Mouse (Mus musculus) erythroblast, embryonic 14.5 days (primary cell): Measurements from ENCODE around the gene Trub1. TPM values are rescaled to one million over a fixed set of nuclear protein-coding genes. Genes with fewer than 3 reads are reported as not detected.

ENCODE experiments used
- H3K27me3 ChIP-seq: 2 replicates; pipeline ENCODE4 v1.6.1; 2012; ENCODE audit warnings: inconsistent platforms; ENCODE audit not compliant: control insufficient read depth
- H3K36me3 ChIP-seq: 2 replicates; pipeline ENCODE4 v1.6.1; 2012; ENCODE audit warnings: mild to moderate bottlenecking, inconsistent platforms; ENCODE audit not compliant: control insufficient read depth
- H3K4me1 ChIP-seq: 2 replicates; pipeline ENCODE4 v1.6.1; 2012; ENCODE audit warnings: inconsistent platforms; ENCODE audit not compliant: control insufficient read depth
- H3K4me3 ChIP-seq: replicated peaks from 2 replicates; pipeline ENCODE3; 2012; ENCODE audit warnings: moderate library complexity, mild to moderate bottlenecking, inconsistent platforms
- H3K9me3 ChIP-seq: 2 replicates; pipeline ENCODE4 v1.6.1; 2012; ENCODE audit warnings: low read length, inconsistent platforms, mixed read lengths; ENCODE audit not compliant: control insufficient read depth
- GATA1 ChIP-seq: IDR thresholded peaks from 2 replicates; pipeline ENCODE4 v1.6.1; 2012; ENCODE audit warnings: low read length, inconsistent platforms, mixed read lengths
- TAL1 ChIP-seq: IDR thresholded peaks from 3 replicates; pipeline ENCODE4 v1.6.1; 2012; ENCODE audit warnings: low read length, inconsistent platforms, mixed read lengths
- polyA plus RNA-seq: library from polyadenylated mRNA; stranded (reverse); fragments of >175 nt; gene quantifications from 2 replicates; pipeline ENCODE4 v1.2.3, GENCODE M21; 2012

Gene Trub1
- polyA plus RNA-seq, 1 experiment = 0.04 TPM

DNA sequence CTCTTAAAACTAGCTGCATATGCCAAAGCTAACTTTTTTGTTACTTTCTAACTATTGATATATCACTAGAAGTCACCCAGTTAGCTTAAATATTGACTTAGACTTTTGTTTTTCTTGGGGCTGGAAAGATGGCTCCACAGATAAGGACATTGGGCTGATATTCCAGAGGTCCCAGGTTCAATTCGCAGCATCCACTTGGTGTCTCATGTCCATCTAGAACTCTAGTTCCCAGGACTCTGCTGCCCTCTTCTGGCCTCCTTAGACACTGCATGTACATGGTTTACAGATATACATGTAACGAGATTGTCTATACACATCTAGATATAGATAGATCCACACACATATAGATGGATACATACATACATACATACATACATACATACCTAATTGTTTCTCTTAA lies 4.4 kb downstream of the Trub1 start:
- H3K4me3 ChIP-seq = no peak overlapping the region
- H3K9me3 ChIP-seq = no peaks in the 10 kb centered on the region
- H3K27me3 ChIP-seq = no peaks in the 10 kb centered on the region
- peaks cover 14% of the 10 kb centered on the region for H3K4me1 ChIP-seq
- H3K36me3 ChIP-seq = peaks cover 21% of the 10 kb centered on the region
- TF ChIP-seq TAL1 (no peak), GATA1 (no peak)

DNA sequence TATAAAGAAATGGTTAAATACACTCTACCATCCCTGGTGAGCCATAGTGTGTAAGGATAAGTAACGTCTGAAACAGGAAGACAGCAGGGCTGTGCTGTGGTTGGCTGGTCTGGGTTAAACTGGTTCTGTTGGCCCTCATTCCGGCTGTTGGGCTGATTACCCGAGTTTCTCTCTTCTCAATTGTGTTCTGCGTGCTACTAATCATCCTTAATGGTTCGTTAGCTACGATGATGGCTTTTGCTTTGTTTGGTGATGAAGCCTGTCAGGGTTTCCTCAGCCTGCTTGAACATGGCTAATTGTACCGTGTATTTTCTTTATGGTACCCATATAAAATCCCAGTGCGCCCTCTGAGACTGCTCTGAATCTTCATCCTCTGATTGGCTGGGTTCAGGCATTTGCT lies 11.0 kb downstream of the Trub1 start:
- Histone ChIP-seq H3K4me3 (no peak overlapping the region), H3K4me1 (no peaks in the 10 kb centered on the region; the same call in 1 of the 2 replicates), H3K9me3 (no peaks in the 10 kb centered on the region; the same call in 1 of the 2 replicates), H3K27me3 (no peaks in the 10 kb centered on the region), H3K36me3 (peaks cover 30% of the 10 kb centered on the region)
- no peak for TF ChIP-seq GATA1
- no peak for TF ChIP-seq TAL1

GRCm38 (mm10) chr19:57465742-57466141 lies 13.0 kb downstream of the Trub1 start:
- peaks cover 4% of the 10 kb centered on the region for H3K9me3 ChIP-seq
- no peak overlapping the region for H3K4me3 ChIP-seq
- H3K4me1 ChIP-seq = no peaks in the 10 kb centered on the region
- H3K36me3 ChIP-seq = peaks cover 29% of the 10 kb centered on the region
- TF ChIP-seq GATA1 (no peak), TAL1 (no peak)
- no peaks in the 10 kb centered on the region for H3K27me3 ChIP-seq

DNA sequence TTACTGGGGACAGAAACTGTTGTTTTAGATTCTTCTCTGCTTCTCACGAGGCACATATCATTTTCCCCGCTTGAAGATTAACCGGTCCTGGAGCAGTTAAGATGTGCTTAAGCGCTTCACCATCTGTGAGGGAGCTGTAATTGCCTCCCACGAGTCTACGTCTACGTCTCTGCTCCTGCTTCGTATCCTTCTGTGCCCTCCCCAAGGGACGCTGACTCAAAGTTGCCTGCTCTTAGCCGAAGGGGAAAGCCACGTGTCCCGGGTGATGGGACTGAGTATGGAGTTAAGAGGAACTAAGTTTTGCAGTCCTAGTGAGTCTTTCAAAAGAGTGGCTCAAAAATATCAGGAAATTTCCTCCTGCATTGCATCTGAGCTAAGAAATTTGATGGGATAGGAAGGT lies 18.3 kb downstream of the Trub1 start:
- peaks cover 2% of the 10 kb centered on the region for H3K4me1 ChIP-seq
- no peak overlapping the region for H3K4me3 ChIP-seq
- TF ChIP-seq TAL1 (no peak), GATA1 (no peak)
- H3K27me3 ChIP-seq = no peaks in the 10 kb centered on the region
- H3K9me3 ChIP-seq = peaks cover 4% of the 10 kb centered on the region
- peaks cover 39% of the 10 kb centered on the region for H3K36me3 ChIP-seq

DNA sequence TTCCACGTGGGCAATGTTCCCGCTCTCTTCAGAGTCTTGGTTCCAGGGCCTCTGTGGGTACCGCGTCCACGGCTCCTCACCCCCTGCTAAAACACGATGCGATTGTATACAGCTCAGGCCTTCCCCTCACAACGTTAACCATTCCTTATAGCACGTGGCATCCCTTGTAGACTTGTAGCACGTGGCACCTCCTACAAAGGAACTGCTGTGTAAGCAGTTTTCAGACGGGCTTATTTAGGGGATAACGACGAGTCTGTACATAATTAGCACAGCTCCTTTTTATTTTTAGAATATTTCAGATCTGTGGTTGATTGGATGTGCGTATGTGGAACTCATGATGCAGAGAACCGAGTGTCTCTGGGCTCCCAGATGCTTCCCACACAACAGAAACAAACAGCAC lies 19.5 kb downstream of the Trub1 start:
- TF ChIP-seq TAL1 (no peak), GATA1 (no peak)
- Histone ChIP-seq H3K4me1 (peaks cover 2% of the 10 kb centered on the region), H3K36me3 (peaks cover 37% of the 10 kb centered on the region), H3K4me3 (no peak overlapping the region), H3K9me3 (peaks cover 4% of the 10 kb centered on the region), H3K27me3 (no peaks in the 10 kb centered on the region)

- H3K4me1 ChIP-seq = peaks cover 2% of the 10 kb centered on the region
- no peaks in the 10 kb centered on the region for H3K27me3 ChIP-seq
- H3K36me3 ChIP-seq = peaks cover 32% of the 10 kb centered on the region
- peaks cover 4% of the 10 kb centered on the region for H3K9me3 ChIP-seq
- H3K4me3 ChIP-seq = no peak overlapping the region
- TF ChIP-seq TAL1 (no peak), GATA1 (no peak)
Measured at GRCm38 (mm10) chr19:57473301-57473700, 20.6 kb downstream of the Trub1 start.

GRCm38 (mm10) chr19:57475298-57475697 lies 22.6 kb downstream of the Trub1 start:
- Histone ChIP-seq H3K4me3 (no peak overlapping the region), H3K9me3 (no peaks in the 10 kb centered on the region), H3K27me3 (no peaks in the 10 kb centered on the region), H3K36me3 (peaks cover 15% of the 10 kb centered on the region), H3K4me1 (peaks cover 2% of the 10 kb centered on the region)
- no peak for TF ChIP-seq TAL1
- no peak for TF ChIP-seq GATA1

DNA sequence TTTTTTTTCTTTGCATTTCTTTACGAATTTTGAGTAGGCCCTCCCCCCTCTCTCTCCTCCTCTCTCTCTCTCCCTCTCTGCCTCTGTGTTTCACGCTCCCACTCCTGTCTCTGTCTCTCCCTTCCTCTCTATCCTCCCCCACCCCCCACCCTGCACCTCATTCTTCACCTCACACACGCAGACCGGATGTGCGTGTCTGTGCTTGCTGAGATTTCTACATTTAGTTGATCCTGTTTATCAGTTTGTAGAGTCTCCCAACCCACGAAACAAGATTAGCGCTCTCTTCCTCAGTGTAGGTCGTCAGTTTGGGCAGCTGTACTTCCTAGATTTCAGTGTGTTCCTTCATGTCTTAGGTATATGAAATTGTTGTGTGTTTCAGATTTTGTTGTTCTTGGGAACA lies 24.6 kb downstream of the Trub1 start:
- H3K27me3 ChIP-seq = no peaks in the 10 kb centered on the region
- H3K36me3 ChIP-seq = peaks cover 23% of the 10 kb centered on the region
- no peaks in the 10 kb centered on the region for H3K9me3 ChIP-seq
- peaks cover 2% of the 10 kb centered on the region for H3K4me1 ChIP-seq
- no peak for TF ChIP-seq TAL1
- no peak overlapping the region for H3K4me3 ChIP-seq

DNA sequence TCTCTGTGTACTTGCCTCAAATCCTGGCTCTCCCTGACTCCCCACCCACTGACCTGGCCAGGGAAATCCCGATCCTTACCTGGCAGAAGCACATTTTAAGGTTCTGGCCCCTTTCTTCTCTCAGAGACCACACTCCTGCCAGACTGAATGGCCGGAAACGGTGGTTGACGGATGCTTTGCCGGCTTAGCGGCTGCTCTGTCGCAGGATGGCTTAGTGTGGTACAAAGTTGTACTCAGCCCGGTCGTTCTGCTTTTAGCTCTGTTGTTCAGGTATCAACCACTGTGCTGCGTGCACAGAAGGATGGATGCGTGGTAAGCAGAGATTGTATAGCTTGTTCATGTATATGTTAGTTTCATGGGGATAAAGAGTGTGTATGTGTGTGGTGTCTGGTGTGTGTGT lies 25.3 kb downstream of the Trub1 start:
- Histone ChIP-seq H3K4me1 (peaks cover 2% of the 10 kb centered on the region), H3K36me3 (peaks cover 19% of the 10 kb centered on the region)

DNA sequence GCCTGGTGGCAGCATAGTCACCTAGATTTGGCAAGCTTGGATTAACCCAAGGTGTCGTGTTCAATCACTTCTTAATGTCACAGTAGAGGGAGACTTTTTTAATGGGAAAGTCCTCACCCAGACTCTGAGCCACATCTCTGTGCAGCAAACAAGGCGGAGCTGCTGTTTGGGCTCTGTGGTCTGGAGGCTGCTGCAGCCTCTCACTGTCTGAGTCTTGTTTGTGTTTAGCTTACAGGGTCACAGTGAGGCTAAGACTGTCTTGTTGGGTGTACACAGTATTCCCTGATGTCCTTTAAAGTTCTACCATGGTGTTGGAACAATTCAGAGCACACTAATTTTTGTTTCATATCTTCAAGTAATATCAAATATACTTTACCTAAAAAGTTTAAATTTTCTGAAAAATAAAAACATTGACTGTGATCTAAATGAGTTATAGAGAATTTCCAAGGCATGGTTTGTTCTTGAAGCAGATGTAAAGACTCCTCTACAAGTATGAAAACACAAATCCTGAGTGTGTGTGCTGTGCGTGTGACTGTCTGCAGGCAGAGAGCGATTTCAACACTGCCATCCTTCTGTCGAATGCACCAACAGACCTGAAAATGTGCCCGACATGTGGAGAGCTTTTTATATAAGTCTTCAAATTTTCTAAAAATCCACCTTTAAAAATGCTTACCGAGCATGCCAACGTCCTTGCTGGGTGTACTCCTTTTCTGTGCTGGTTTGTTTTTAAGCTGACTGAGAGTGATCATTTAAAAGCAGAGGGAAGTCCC lies 27.4 kb downstream of the Trub1 start:
- Histone ChIP-seq H3K4me3 (no peak overlapping the region), H3K9me3 (no peaks in the 10 kb centered on the region), H3K36me3 (peaks cover 20% of the 10 kb centered on the region), H3K4me1 (peaks cover 2% of the 10 kb centered on the region), H3K27me3 (no peaks in the 10 kb centered on the region)
- no peak for TF ChIP-seq GATA1
- TF ChIP-seq TAL1 = no peak

More for the DNA sequence above, 25.3 kb downstream of the Trub1 start:
- no peaks in the 10 kb centered on the region for H3K9me3 ChIP-seq
- no peak overlapping the region for H3K4me3 ChIP-seq
- no peak for TF ChIP-seq TAL1
- no peak for TF ChIP-seq GATA1
- no peaks in the 10 kb centered on the region for H3K27me3 ChIP-seq
